Mouse (Mus musculus): Measurements from ENCODE around the gene Cyth2. TPM values are rescaled to one million over a fixed set of nuclear protein-coding genes. Genes with fewer than 3 reads are reported as not detected.
A peak's percentile ranks its signal among the peaks of the same experiment; 100 is the strongest.

The Cyth2 gene
- 100 to 1,000 TPM; 174 to 179 TPM for total RNA-seq (2021)
- long read RNA-seq, experiment 1, transcript Cyth2-202 (12 exons, 2,519 nt), result minor isoform, 24 of 133 reads
- long read RNA-seq, experiment 1, transcript Cyth2-203 (12 exons, 1,512 nt), result major isoform, 82 of 133 reads
- long read RNA-seq, experiment 1, partial matches to known transcripts, result 15 of 133 reads
- long read RNA-seq, experiment 1, other reads (novel, unspliced or antisense), result 7 of 133 reads
- long read RNA-seq, experiment 2, transcript Cyth2-203 (12 exons, 1,512 nt), result major isoform, 131 of 189 reads
- long read RNA-seq, experiment 2, transcript Cyth2-202 (12 exons, 2,519 nt), result minor isoform, 31 of 189 reads
- long read RNA-seq, experiment 2, partial matches to known transcripts, result 13 of 189 reads
- long read RNA-seq, experiment 2, other reads (novel, unspliced or antisense), result 8 of 189 reads

GRCm38 (mm10) chr7:45813787-45814779 lies at the start of gene Cyth2:
Cyth2 (minus strand) TSS chr7:45814581.
- peak; percentile 98 to 100 for DNase-seq (ENCODE audit: low spot score in 2 of 2)

GRCm38 (mm10) chr7:45862804-45863203 lies 48.4 kb upstream of the Cyth2 start:
- no peak for DNase-seq (ENCODE audit: low spot score in 2 of 2)

DNA sequence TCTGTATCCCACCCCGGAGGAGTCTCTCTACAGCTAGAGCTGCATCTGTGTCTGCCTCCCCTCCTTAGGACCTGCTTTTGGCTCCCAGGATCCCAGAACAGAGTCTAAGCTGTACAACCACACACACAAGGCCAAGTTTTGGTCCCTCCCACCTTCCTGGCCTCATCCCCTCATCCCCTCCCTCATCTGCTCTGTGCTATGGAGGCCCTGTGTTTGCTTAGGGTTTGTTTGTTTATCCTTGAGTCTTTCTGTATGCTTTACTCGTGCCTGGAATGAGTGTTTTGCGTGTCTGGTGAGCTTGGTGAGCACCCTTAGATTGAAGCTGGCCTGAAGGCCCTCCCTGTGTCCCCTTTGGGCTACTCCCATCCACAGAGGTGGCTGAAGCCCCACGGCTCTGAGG lies 44.6 kb upstream of the Cyth2 start:
- DNase-seq (ENCODE audit: low spot score in 2 of 2), result no peak

GRCm38 (mm10) chr7:45856950-45857901 lies 42.8 kb upstream of the Cyth2 start:
- DNase-seq (ENCODE audit: low spot score in 2 of 2), result no peak

DNA sequence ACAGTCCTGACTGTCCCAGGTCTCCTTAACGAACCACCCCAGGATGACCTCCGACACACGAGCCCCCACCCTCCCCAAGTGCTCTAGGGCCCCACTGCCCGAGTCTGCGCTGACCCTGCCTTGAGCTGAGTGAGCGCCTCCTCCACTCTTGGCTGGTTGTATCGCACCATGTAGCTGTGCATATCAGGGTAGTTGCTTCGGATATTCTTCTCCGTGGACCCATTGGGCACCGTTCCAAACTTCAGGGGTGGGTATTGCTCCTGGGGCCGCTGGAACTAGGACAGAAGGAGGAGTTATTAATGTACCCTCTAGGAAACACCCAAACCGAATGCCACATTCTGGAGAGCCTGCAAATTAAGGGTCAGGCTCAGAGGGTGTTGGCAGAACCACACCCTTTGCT lies 38.7 kb upstream of the Cyth2 start:
- DNase-seq (ENCODE audit: low spot score in 2 of 2), result no peak

- no peak for DNase-seq (ENCODE audit: low spot score in 2 of 2)
These were observed 36.3 kb upstream of the Cyth2 start for GRCm38 (mm10) chr7:45850661-45851060.

- no peak for DNase-seq (ENCODE audit: low spot score in 2 of 2)
These were observed 34.2 kb upstream of the Cyth2 start for GRCm38 (mm10) chr7:45848447-45849027.

DNA sequence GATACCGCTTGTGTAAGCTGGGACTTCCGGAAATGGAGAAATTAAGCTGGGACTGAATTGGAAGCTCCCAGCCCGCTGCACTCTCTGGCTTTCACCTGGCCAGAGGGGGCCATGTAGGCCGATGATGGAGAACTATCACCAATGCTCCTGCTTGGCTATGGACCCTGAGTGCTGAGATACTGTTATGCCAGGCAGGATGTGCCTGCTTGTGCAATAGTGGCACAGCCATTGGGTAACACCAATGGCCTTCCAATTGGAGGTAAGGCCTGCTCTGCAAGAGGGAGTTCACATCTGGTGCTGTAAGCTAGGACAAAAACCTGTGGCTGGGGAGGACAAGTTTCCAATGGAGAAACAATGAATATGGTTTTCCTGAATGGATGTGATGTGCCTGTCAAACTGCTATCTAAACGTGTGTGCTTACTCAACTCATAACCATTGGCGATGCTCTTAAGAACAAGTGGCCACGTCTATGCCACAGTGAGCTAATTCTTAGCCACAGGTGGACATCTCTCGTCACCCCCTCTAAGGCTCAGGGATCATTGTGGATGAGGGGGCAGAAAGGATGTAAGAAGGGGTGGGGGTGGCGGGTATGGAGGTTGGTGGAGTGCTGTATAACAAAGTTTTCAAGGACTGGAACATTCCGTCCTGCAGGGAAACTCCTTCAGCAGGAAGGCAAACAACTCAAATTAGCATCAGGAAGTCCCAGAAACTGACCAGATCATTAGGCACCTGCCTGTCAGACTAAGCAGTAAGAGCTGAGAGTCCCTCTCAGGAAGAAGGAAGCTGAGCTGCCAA lies 28.8 kb upstream of the Cyth2 start:
- DNase-seq (ENCODE audit: low spot score in 2 of 2), result no peak

DNA sequence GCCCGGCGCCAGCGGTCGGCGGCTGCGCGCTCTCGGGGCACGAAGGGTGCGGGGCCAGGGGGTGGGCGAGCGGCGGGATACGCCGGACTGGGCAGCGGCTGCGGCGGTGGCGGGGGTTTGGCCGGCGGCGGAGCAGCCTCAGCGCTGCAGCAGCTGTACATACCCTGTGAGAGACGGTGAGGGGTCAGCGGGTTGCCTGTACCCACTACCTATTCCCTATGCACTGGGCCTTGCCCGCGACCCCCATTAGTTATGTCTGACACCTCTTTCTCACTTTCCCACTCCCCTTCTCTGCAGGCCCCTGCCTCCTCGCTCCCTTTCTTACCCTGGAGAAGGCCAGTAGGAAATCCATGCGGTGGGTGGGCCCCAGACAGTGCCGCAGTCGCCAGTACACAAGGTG lies 19.5 kb upstream of the Cyth2 start:
- no peak for DNase-seq (ENCODE audit: low spot score in 2 of 2)

GRCm38 (mm10) chr7:45833148-45833790 lies 18.9 kb upstream of the Cyth2 start:
- no peak for DNase-seq (ENCODE audit: low spot score in 2 of 2)

DNA sequence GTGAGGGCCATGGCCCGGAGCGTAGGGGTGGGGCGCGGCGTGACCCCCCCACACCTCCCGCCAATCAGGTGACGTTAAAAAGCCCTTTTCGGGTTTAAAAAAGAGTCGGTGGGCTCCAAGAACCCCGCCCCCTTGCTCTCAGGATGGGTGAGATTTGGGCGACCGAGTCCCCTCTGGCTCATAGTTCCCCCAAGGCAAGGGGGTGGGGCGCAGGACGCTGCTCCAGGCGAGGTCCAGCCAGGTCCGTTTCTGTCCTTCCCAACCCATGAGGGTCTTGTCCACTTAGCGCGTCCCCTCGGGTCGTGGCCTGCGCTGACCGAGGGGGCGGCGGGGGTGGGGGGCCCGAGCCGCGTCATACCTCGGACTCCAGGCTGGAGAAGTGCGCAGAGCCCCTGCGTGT lies 18.0 kb upstream of the Cyth2 start:
- DNase-seq (ENCODE audit: low spot score in 2 of 2), result no peak

DNA sequence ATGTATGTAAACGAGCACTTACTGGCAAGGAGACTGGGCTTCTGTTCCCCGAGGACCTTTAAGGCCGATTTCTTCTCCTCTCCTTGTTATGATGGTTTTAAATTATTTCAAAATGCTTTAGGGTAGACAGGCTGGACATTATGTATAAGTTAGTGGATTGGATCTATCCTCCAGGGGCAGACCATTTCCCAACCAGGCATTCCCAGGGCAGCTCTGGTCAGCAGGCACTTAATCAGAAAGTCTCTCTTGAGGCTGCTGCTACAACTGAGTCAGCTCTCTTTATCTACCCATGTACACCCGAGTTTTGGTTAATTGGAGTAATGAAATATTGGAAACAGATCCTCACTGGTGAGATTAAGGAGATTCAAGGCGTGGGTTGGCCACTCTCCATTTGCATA lies 16.7 kb upstream of the Cyth2 start:
- DNase-seq (ENCODE audit: low spot score in 2 of 2), result no peak

DNA sequence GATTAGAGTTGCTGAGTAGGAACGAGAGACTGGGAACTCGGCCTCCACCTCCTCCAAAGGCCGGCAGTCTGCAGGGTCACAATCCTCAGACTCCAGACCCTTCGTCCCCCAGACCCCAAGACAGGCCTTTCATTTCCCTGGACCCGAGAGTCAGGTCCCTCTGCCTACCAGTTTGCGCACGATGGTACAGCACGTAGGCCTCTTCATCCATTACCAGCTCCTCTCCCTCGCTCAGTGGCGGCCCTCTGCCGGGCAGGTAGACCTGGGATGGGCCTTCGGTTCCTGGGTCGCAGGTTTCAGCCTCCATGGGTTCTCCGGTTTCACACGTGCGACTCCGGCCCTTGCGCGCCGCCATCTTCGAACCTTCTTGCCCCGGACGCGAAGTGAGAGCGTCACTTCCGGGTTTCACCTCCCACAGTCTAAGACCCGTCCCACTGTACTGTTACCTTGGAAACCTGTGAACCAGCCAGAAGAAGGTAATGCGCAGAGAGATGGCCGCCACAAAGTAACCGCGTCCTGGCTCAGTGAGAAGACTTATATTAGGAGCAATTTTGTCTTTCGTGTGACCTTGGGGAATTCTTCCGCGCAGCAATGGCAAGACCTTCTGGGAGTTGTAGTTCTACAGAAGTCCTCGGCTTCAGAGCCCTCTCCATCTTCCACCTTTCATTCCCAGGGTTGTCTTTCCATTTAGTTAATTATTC lies 16.2 kb upstream of the Cyth2 start, which contains the start of gene Grwd1:
Grwd1 (minus strand) TSS at position 518 of the 701 bp plus-strand sequence.
- DNase-seq (ENCODE audit: low spot score in 2 of 2), result peak; percentile 84 to 89

GRCm38 (mm10) chr7:45826631-45827030 lies 12.2 kb upstream of the Cyth2 start:
- no peak for DNase-seq (ENCODE audit: low spot score in 2 of 2)

- DNase-seq (ENCODE audit: low spot score in 2 of 2), result no peak
These were observed 10.2 kb upstream of the Cyth2 start, which contains the start of gene Kcnj14 for GRCm38 (mm10) chr7:45824598-45824997. Kcnj14 (minus strand) TSS chr7:45824782.

- no peak for DNase-seq (ENCODE audit: low spot score in 2 of 2)
These were observed 6.5 kb upstream of the Cyth2 start for GRCm38 (mm10) chr7:45820913-45821312.

GRCm38 (mm10) chr7:45819843-45820242 lies 5.5 kb upstream of the Cyth2 start:
- no peak for DNase-seq (ENCODE audit: low spot score in 2 of 2)

- no peak for DNase-seq (ENCODE audit: low spot score in 2 of 2)
These were observed 1.6 kb upstream of the Cyth2 start for GRCm38 (mm10) chr7:45815984-45816351.
